Mouse (Mus musculus) induced T-regulatory cell, adult 2 months (primary cell): Measurements from ENCODE around the gene Hectd4.

Experiments
- DNase-seq: peaks from one replicate; pipeline ENCODE4 v3.0.0-alpha.2; 2012; ENCODE audit warnings: low read depth

Hectd4 gene

DNA sequence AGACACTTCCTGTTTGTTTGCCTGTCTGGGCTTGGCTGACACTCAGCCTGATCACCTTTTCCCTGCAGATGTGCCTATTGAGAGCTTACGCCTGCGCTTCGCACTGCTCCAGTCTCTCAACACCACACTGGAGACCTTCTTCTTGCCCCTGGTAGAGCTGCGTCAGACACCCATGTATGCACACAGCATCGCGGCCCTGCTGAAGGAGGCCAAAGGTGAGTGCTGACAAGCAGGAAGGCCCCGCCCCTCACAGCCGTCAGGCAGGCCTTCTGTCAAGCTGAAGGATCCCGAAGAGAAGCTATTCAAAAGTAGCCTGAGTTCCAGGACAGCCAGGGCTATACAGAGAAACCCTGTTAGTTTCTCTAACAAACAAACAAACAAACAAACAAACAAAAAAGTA, 139.2 kb downstream of the Hectd4 start:
- DNase-seq = no peak

DNA sequence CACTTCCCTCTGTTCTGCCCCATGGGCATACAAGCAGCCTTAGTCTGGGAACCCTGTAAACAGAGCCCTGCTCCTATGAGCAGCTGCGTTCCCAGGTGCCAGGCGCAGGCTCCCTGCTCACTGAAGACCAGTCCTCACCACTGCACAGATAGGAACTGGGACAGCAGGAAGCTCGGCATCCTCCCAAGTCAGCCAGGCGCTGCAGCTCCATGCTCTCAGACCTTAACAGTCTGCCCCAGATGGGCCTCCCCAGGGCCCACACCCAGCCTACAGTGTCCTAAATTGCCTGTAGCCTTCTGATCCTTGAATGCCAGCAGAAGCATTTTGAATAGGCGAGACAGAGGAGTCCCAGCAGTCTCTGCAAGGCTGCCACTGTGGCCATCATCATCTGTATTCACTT, 141.7 kb downstream of the Hectd4 start:
- no peak for DNase-seq

- no peak for DNase-seq
Observed at GRCm38 (mm10) chr5:121363441-121363840, 143.4 kb downstream of the Hectd4 start.

- no peak for DNase-seq
Observed at GRCm38 (mm10) chr5:121366449-121367225, 146.6 kb downstream of the Hectd4 start.

GRCm38 (mm10) chr5:121367255-121367654, 147.2 kb downstream of the Hectd4 start:
- DNase-seq = no peak

DNA sequence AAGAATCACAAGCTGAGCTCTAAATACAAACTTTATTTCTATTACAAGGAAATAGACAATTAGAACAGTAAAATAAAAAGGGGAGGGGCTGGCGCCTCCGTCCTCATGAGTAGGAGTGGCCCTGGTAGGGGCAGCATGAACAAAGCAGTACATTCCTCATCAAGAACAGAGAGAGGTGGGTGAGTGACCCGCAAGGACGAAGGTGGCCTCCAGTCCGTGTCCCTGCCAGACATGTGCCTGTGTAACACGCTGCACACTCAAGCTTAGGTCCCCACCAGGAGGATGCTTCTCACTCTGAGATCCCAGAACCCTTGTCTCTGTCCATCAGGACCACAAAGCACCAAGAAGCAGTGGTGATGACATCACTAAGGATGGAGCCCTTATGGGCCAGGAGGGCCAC, 151.7 kb downstream of the Hectd4 start:
- no peak for DNase-seq

DNA sequence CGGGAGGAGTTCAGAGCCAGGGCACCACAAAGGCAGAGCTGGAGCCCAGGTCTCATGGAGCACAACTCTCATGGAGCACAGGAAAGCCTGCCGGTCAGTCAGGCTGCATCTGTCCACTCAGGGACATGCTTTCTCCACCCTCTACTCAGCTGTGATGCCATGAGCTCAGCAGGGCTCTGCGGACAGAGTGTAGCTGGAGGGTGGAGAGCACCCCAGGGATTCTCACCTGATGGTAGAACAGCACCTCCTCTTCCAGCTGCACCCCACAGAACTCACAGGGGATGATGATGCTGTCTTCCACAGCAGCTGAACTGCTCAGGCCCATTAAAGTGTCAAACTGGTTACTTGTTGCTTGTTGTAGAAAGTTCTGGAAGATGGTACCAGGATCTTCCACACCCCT, 154.8 kb downstream of the Hectd4 start:
- DNase-seq = no peak

DNA sequence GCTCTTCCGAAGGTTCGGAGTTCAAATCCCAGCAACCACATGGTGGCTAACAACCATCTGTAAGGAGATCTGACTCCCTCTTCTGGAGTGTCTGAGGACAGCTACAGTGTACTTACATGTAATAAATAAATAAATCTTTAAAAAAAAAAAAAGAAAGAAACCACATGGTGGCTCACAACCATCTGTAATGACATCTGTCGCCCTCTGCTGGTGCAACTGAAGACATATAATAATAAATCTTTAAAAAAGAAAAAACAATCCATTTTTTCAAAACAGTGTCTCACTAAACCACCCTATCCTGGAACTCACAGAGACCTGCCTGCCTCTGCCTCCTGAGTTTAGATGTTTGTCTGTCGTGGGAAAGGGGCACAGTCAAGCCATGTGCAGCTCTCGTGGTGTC, 157.0 kb downstream of the Hectd4 start:
- peak; percentile 85 for DNase-seq

GRCm38 (mm10) chr5:121378678-121379256, 158.7 kb downstream of the Hectd4 start:
- no peak for DNase-seq

GRCm38 (mm10) chr5:121380692-121381091, 160.7 kb downstream of the Hectd4 start:
- peak; percentile 63 for DNase-seq

GRCm38 (mm10) chr5:121383857-121384756, 164.1 kb downstream of the Hectd4 start:
- peak; percentile 76 for DNase-seq

GRCm38 (mm10) chr5:121384757-121385460, 164.9 kb downstream of the Hectd4 start:
- DNase-seq = no peak

- DNase-seq = peak; percentile 94
Observed at GRCm38 (mm10) chr5:121385461-121386119, 165.6 kb downstream of the Hectd4 start, which contains the start of gene Trafd1. Gene Trafd1 (minus strand): TSS chr5:121385632.

DNA sequence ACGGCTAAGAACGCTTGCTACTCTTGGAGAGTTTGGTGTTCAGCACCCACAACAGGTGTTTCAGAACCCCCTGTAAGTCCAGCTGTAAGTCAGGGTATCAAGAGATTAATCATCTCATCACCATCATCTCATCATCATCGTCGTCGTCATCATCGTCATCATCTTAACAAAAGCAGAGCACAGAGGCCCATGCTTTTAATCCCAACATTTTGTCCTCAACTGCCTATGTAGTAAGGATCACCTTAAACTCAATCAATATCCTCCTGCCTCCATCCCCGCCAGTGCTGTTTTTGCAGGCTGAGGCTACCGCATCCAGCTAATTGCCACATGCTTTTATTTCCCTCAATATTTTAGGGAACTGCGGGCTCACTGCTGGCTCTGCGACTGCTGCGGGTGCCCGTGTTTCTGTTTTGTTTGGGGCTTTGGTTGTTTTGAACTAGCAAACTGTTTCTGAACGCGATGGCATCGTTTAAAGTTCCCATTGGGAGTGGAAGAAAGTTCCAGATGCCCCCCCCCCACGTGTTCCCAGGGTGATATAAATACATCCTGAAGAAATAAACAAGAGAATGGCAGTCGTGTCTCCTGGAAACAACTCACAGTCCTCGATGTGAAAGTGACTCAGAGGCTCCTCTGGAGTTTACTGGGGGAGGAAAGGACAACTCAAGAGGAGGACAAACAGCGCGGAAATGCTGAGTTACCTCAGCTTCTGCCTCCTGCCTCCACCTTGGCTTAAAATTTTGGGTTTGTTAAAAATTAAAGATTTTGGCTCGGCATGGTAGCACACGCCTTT, 166.3 kb downstream of the Hectd4 start:
- DNase-seq = peak; percentile 43

DNA sequence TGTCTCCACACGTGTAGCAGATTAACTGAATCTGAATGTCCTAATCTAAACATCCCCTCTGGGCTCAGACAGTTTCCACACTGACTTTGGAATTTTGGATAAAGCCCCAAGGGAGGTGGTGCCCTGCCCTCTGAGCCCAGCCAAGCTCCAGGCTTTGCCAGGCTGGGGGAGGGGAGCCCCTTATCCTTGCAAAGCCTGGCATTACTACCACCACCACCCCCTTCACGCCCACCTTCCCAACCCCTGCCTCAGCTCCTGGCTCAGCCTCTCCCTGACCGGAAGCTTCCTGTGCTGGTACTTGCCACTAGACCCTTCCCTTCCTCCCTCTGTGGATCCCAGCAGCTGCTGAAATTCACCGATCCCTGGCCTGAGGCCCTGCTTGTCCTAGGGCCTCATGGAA, 167.1 kb downstream of the Hectd4 start:
- no peak for DNase-seq

GRCm38 (mm10) chr5:121389106-121389505, 169.1 kb downstream of the Hectd4 start:
- no peak for DNase-seq

GRCm38 (mm10) chr5:121389691-121390090, 169.7 kb downstream of the Hectd4 start:
- no peak for DNase-seq

GRCm38 (mm10) chr5:121392667-121393380, 172.8 kb downstream of the Hectd4 start:
- peak; percentile 80 for DNase-seq

- DNase-seq = no peak
Observed at GRCm38 (mm10) chr5:121393402-121393801, 173.4 kb downstream of the Hectd4 start.

GRCm38 (mm10) chr5:121395621-121396020, 175.6 kb downstream of the Hectd4 start:
- DNase-seq = no peak
